Mouse (Mus musculus) intestine, embryonic 14.5 days (tissue): ENCODE results near the gene Cfap36. TPM values are rescaled to one million over a fixed set of nuclear protein-coding genes. Genes with fewer than 3 reads are reported as not detected.

Source experiments
- ATAC-seq: fragments of 200-750 bp; cut with Nextera tagmentation; replicated peaks from 2 replicates; pipeline ENCODE4 v1.8.0; 2017; ENCODE audit warnings: low read depth, moderate number of reproducible peaks, moderate TSS enrichment, moderate library complexity; ENCODE audit not compliant: low FRiP score, low TSS enrichment
- DNase-seq: peaks from one replicate; pipeline ENCODE4 v3.0.0-alpha.2; 2018; ENCODE audit warnings: low spot score
- H3K27ac ChIP-seq: fragments of 300-500 bp; sonication (generic); 2 replicates; pipeline ENCODE4 v1.5.1; 2014; ENCODE audit warnings: low read depth, mild to moderate bottlenecking, control low read depth
- H3K27me3 ChIP-seq: fragments of 300-500 bp; sonication (generic); replicated peaks from 2 replicates; pipeline ENCODE4 v1.6.1; 2014; ENCODE audit warnings: low read length, control low read depth; ENCODE audit not compliant: control insufficient read depth, insufficient read depth
- H3K36me3 ChIP-seq: fragments of 300-500 bp; sonication (generic); 2 replicates; pipeline ENCODE4 v1.6.1; 2014; ENCODE audit warnings: low read length, control low read depth; ENCODE audit not compliant: control insufficient read depth, insufficient read depth
- H3K4me1 ChIP-seq: fragments of 300-500 bp; sonication (generic); replicated peaks from 2 replicates; pipeline ENCODE4 v1.6.1; 2014; ENCODE audit warnings: low read length, control low read depth, mixed read lengths; ENCODE audit not compliant: control insufficient read depth, insufficient read depth
- H3K4me2 ChIP-seq: fragments of 300-500 bp; sonication (generic); 2 replicates; pipeline ENCODE4 v1.6.1; 2014; ENCODE audit warnings: low read length
- H3K4me3 ChIP-seq: fragments of 300-500 bp; sonication (generic); 2 replicates; pipeline ENCODE4 v1.5.1; 2014; ENCODE audit warnings: low read depth, low read length, control low read depth, mixed read lengths
- H3K9ac ChIP-seq: fragments of 300-500 bp; sonication (generic); 2 replicates; pipeline ENCODE4 v1.6.1; 2014; ENCODE audit warnings: mild to moderate bottlenecking, low read length
- H3K9me3 ChIP-seq: fragments of 300-500 bp; sonication (generic); 2 replicates; pipeline ENCODE4 v1.6.1; 2016; ENCODE audit warnings: low read length, control low read depth; ENCODE audit not compliant: control insufficient read depth
- WGBS: fragments of 180-500 bp; shearing (Covaris S2); extraction: QIAGEN DNeasy Blood & Tissue Kit; methylation state at CpG from one replicate; pipeline ENCODE4 v1.1.7; 2014; 5-methylcytosine and 5-hydroxymethylcytosine counted together
- polyA plus RNA-seq: library from polyadenylated mRNA; unstranded; fragments of >200 nt; fragmentation: Nextera tagmentation; extraction: Ambion mirVana; gene quantifications from 2 replicates; pipeline ENCODE4 v1.2.1, GENCODE M21; 2014

Cfap36 gene
- polyA plus RNA-seq, 1 experiment from 2014 or later = 38.9 TPM

- Histone ChIP-seq H3K9ac (no peak overlapping the region), H3K27ac (no peak overlapping the region), H3K27me3 (no peaks in the 10 kb centered on the region), H3K9me3 (no peaks in the 10 kb centered on the region), H3K4me2 (no peak overlapping the region), H3K4me1 (peaks cover 10% of the 10 kb centered on the region), H3K36me3 (peaks cover 25% of the 10 kb centered on the region), H3K4me3 (no peak overlapping the region)
- DNase-seq = no peak
- 77% methylated on average over 4 of the region's 4 CpGs for WGBS
- no peak for ATAC-seq
Measured at GRCm38 (mm10) chr11:29241961-29242360, 5.2 kb downstream of the Cfap36 start.

GRCm38 (mm10) chr11:29239353-29239752, 7.9 kb downstream of the Cfap36 start:
- Histone ChIP-seq H3K4me3 (no peak overlapping the region), H3K27ac (no peak overlapping the region), H3K9ac (no peak overlapping the region), H3K4me1 (no peaks in the 10 kb centered on the region), H3K9me3 (no peaks in the 10 kb centered on the region), H3K36me3 (peaks cover 25% of the 10 kb centered on the region), H3K27me3 (no peaks in the 10 kb centered on the region), H3K4me2 (no peak overlapping the region)
- ATAC-seq (no peak), DNase-seq (no peak)
- WGBS = 94% methylated on average over 1 of the region's 1 CpGs

- H3K9me3 ChIP-seq = no peaks in the 10 kb centered on the region
- DNase-seq (no peak), ATAC-seq (no peak)
- H3K27me3 ChIP-seq = no peaks in the 10 kb centered on the region
- no peak overlapping the region for H3K4me3 ChIP-seq
- H3K27ac ChIP-seq = no peak overlapping the region
- H3K4me1 ChIP-seq = no peaks in the 10 kb centered on the region
- H3K9ac ChIP-seq = no peak overlapping the region
- H3K4me2 ChIP-seq = no peak overlapping the region
- peaks cover 20% of the 10 kb centered on the region for H3K36me3 ChIP-seq
- WGBS = 90% methylated on average over 3 of the region's 3 CpGs
Measured at GRCm38 (mm10) chr11:29238551-29238950, 8.7 kb downstream of the Cfap36 start.

GRCm38 (mm10) chr11:29238047-29238446, 9.2 kb downstream of the Cfap36 start:
- no peak overlapping the region for H3K4me2 ChIP-seq
- H3K4me3 ChIP-seq = no peak overlapping the region
- no peaks in the 10 kb centered on the region for H3K9me3 ChIP-seq
- ATAC-seq (no peak), DNase-seq (no peak)
- H3K9ac ChIP-seq = no peak overlapping the region
- H3K36me3 ChIP-seq = peaks cover 17% of the 10 kb centered on the region
- H3K27ac ChIP-seq = no peak overlapping the region
- H3K4me1 ChIP-seq = no peaks in the 10 kb centered on the region
- no peaks in the 10 kb centered on the region for H3K27me3 ChIP-seq

- Histone ChIP-seq H3K27me3 (no peaks in the 10 kb centered on the region), H3K9me3 (no peaks in the 10 kb centered on the region), H3K27ac (no peak overlapping the region), H3K4me3 (no peak overlapping the region), H3K9ac (no peak overlapping the region), H3K4me2 (no peak overlapping the region), H3K36me3 (peaks cover 13% of the 10 kb centered on the region), H3K4me1 (no peaks in the 10 kb centered on the region)
- ATAC-seq (no peak), DNase-seq (no peak)
Measured at GRCm38 (mm10) chr11:29237364-29237763, 9.8 kb downstream of the Cfap36 start.

- 76% methylated on average over 1 of the region's 1 CpGs for WGBS
- no peak overlapping the region for H3K4me2 ChIP-seq
- DNase-seq = no peak
- H3K4me1 ChIP-seq = no peaks in the 10 kb centered on the region
- peaks cover 28% of the 10 kb centered on the region for H3K36me3 ChIP-seq
- no peak overlapping the region for H3K9ac ChIP-seq
- no peak for ATAC-seq
- H3K27ac ChIP-seq = no peak overlapping the region
- H3K4me3 ChIP-seq = no peak overlapping the region
- H3K27me3 ChIP-seq = no peaks in the 10 kb centered on the region
- no peaks in the 10 kb centered on the region for H3K9me3 ChIP-seq
Measured at GRCm38 (mm10) chr11:29233569-29233968, 13.6 kb downstream of the Cfap36 start.

GRCm38 (mm10) chr11:29228957-29229356, 18.3 kb downstream of the Cfap36 start:
- H3K9ac ChIP-seq = no peak overlapping the region
- H3K9me3 ChIP-seq = no peaks in the 10 kb centered on the region
- peaks cover 70% of the 10 kb centered on the region for H3K36me3 ChIP-seq
- no peak for ATAC-seq
- H3K27me3 ChIP-seq = no peaks in the 10 kb centered on the region
- no peak overlapping the region for H3K27ac ChIP-seq
- no peaks in the 10 kb centered on the region for H3K4me1 ChIP-seq
- DNase-seq = no peak
- no peak overlapping the region for H3K4me3 ChIP-seq
- WGBS = 96% methylated on average over 2 of the region's 2 CpGs
- no peak overlapping the region for H3K4me2 ChIP-seq

GRCm38 (mm10) chr11:29224754-29225153, 22.5 kb downstream of the Cfap36 start:
- H3K27ac ChIP-seq = no peak overlapping the region
- H3K4me2 ChIP-seq = no peak overlapping the region
- 91% methylated on average over 2 of the region's 2 CpGs for WGBS
- H3K4me3 ChIP-seq = no peak overlapping the region
- ATAC-seq = no peak
- no peaks in the 10 kb centered on the region for H3K27me3 ChIP-seq
- no peak for DNase-seq
- H3K9ac ChIP-seq = no peak overlapping the region
- no peaks in the 10 kb centered on the region for H3K9me3 ChIP-seq
- peaks cover 94% of the 10 kb centered on the region for H3K36me3 ChIP-seq
- H3K4me1 ChIP-seq = no peaks in the 10 kb centered on the region

GRCm38 (mm10) chr11:29222310-29222709, 24.9 kb downstream of the Cfap36 start:
- no peak for DNase-seq
- no peak overlapping the region for H3K4me2 ChIP-seq
- no peak overlapping the region for H3K27ac ChIP-seq
- H3K9ac ChIP-seq = no peak overlapping the region
- H3K27me3 ChIP-seq = no peaks in the 10 kb centered on the region
- 80% methylated on average over 5 of the region's 5 CpGs for WGBS
- ATAC-seq = no peak
- H3K4me3 ChIP-seq = no peak overlapping the region
- peaks cover 86% of the 10 kb centered on the region for H3K36me3 ChIP-seq
- H3K9me3 ChIP-seq = no peaks in the 10 kb centered on the region
- H3K4me1 ChIP-seq = no peaks in the 10 kb centered on the region
